Mouse (Mus musculus) left cerebral cortex, adult 11 months (tissue): ENCODE results near the gene Fndc3b.

ENCODE experiments used
- DNase-seq: peaks from one replicate; pipeline ENCODE4 v3.0.0; 2022; ENCODE audit warnings: low spot score

The Fndc3b gene

GRCm38 (mm10) chr3:27555401-27555940 is 155.6 kb downstream of the Fndc3b start:
- DNase-seq, result peak; percentile 18

DNA sequence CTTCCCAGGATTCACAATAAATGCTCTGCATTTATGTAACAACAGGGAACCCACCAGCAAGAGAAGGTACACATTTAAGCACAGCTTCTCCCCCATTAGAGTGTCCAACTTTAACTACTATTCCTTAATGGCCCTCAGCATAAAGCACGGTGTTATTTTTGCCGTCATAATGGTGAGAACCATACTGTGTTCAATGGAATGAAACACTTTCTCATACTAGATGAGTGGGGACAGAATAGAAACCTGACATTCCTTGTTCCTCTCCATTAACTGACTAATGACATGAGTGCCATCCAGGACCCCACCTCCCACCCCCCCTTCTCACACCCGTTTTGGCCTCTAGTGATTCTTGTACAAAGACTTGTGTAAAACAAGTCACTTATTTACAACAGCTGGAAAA is 156.8 kb downstream of the Fndc3b start:
- no peak for DNase-seq

GRCm38 (mm10) chr3:27553781-27554180 is 157.3 kb downstream of the Fndc3b start:
- no peak for DNase-seq

GRCm38 (mm10) chr3:27551005-27551404 is 160.1 kb downstream of the Fndc3b start:
- no peak for DNase-seq

GRCm38 (mm10) chr3:27550409-27550808 is 160.7 kb downstream of the Fndc3b start:
- DNase-seq, result no peak

GRCm38 (mm10) chr3:27545651-27546050 is 165.5 kb downstream of the Fndc3b start:
- DNase-seq, result no peak

DNA sequence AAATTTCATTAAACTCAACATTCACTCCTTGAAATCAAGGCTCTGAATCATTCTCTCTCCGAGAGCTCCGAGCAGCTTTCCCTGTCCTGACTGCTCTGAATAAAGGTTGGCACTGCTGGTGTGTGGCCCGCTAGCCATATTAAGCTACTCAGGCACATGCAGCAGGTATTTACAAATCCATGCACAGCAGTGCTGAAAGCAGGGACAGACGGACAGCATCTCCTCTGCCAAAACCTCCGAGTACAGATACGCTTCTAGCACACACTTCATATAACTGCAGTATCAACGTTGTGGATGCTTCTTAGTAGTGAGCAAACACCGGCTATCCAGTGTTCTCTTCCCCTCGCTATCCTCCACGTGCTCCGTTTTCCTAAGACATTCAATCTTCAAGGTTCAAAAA is 167.0 kb downstream of the Fndc3b start:
- no peak for DNase-seq

DNA sequence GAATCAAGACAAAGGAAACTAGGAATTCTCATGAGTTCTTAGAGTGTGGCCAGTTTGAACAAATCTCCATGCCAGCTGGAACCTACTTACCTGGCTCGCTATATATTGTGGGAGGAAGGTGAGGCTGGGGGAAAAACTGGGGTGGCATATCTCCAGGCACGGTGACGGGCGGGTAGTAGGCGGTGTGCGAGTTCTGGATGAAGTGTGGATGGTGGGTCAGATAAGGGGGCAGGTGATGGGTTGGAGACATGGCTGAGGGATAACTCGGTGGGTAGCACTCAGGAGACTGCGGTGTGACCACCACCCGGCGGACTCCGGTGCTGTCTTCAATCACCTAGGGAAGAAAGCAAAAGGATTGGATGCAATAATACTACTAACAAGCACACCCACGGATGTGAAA is 169.3 kb downstream of the Fndc3b start:
- no peak for DNase-seq

- no peak for DNase-seq
Measured at GRCm38 (mm10) chr3:27541181-27541580, 169.9 kb downstream of the Fndc3b start.

- no peak for DNase-seq
Measured at GRCm38 (mm10) chr3:27534208-27534607, 176.9 kb downstream of the Fndc3b start.

DNA sequence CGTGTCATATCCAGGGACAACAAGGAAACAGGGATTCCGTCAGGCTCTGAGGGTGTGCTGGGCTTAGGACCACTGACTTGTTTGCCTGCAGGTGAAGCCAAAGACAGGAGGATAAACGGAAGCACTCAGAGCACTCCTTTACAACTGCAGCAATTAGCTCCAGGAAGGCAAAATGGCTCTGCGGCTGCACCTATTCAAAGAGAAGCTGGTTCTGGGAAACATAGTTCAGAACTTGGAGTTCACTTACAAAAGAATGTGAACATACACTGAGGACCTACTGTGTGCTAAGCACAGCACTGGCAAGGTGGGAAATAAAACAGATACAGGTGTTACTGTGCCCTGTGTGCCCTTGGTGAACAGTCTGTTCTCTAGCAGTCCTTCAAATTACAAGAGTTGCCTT is 177.4 kb downstream of the Fndc3b start:
- no peak for DNase-seq

DNA sequence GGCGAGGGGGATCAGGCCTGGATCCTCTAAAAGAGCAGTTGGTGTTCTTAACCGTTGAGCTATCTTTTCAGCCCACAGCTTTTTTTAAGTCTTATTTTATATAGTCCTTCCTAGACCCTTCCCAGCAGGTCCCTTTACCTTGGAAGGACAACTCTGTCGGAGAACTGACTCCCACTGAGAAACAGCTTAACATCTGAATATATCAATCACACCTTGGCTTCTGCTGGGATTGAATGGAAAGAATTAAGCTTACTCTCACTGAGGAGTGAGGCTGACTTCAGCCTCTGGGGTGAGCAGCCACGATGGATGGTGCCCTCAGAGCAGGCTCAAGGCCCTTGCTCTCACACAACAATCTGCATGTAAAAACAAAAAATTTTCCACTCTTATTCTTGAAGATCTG is 179.1 kb downstream of the Fndc3b start:
- DNase-seq, result no peak

DNA sequence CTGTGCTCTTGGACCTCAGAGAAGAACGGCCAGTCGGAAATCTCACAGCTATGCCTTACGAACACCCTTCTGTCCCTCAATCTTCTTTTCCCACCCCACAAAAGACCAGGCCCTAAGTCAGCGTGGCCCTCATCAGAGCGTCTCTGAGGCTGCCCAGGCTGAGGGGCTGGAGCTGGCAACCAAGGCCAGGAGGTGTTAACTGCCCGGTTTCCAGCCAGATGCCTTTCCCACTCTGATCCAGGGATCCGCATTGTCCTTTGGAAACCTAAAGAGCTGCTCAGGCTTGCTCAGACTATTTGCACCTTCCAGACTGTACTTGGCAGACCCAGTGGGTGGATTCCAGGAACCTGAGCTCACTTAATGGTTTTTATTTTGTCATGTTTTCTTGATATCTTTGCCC is 180.7 kb downstream of the Fndc3b start:
- no peak for DNase-seq

- no peak for DNase-seq
Measured at GRCm38 (mm10) chr3:27529221-27530051, 181.7 kb downstream of the Fndc3b start.

- DNase-seq, result no peak
Measured at GRCm38 (mm10) chr3:27526991-27527390, 184.1 kb downstream of the Fndc3b start.

- DNase-seq, result no peak
Measured at GRCm38 (mm10) chr3:27523176-27523936, 187.8 kb downstream of the Fndc3b start.

DNA sequence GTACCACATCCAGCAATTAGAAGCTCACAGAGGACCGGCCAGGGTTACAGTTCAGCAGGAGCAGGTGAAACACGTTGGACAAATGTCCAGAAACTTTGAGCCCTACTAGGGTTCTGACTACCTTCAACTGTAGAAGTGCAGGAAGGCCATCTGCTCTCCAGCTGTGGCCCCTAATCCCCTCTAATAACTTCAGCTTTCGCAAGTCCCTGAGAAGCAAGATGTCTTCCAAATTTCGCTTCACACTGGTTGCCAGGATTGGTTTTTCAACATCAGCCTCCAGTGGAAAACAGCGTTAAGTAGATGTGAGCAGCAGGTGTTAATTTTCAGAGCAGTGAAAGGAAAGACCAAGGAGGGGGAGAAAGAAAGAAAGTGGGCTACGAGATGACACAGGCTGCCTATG is 190.7 kb downstream of the Fndc3b start:
- DNase-seq, result no peak

- no peak for DNase-seq
Measured at GRCm38 (mm10) chr3:27519481-27519880, 191.6 kb downstream of the Fndc3b start.

- no peak for DNase-seq
Measured at GRCm38 (mm10) chr3:27518935-27519334, 192.2 kb downstream of the Fndc3b start.

- DNase-seq, result no peak
Measured at GRCm38 (mm10) chr3:27516536-27516935, 194.6 kb downstream of the Fndc3b start.

GRCm38 (mm10) chr3:27511765-27512164 is 199.3 kb downstream of the Fndc3b start:
- no peak for DNase-seq

GRCm38 (mm10) chr3:27506886-27507285 is 204.2 kb downstream of the Fndc3b start:
- DNase-seq, result no peak

GRCm38 (mm10) chr3:27505582-27505981 is 205.5 kb downstream of the Fndc3b start:
- DNase-seq, result no peak
